Mouse (Mus musculus) stomach, embryonic 15.5 days (tissue): ENCODE data around the gene Wt1. TPM values are rescaled to one million over a fixed set of nuclear protein-coding genes. Genes with fewer than 3 reads are reported as not detected.

Experiments used
- ATAC-seq: fragments of 200-750 bp; cut with Nextera tagmentation; 2 replicates; pipeline ENCODE4 v1.8.0; 2017; ENCODE audit warnings: low read depth, moderate number of reproducible peaks, moderate TSS enrichment; ENCODE audit not compliant: insufficient read depth, low FRiP score
- H3K27ac ChIP-seq: fragments of 300-500 bp; sonication (generic); 2 replicates; pipeline ENCODE4 v1.5.1; 2015; ENCODE audit warnings: mild to moderate bottlenecking, inconsistent platforms
- H3K27me3 ChIP-seq: fragments of 300-500 bp; sonication (generic); replicated peaks from 2 replicates; pipeline ENCODE4 v1.6.1; 2015; ENCODE audit warnings: inconsistent platforms
- H3K36me3 ChIP-seq: fragments of 300-500 bp; sonication (generic); 2 replicates; pipeline ENCODE4 v1.6.1; 2015; ENCODE audit warnings: inconsistent platforms
- H3K4me1 ChIP-seq: fragments of 300-500 bp; sonication (generic); 2 replicates; pipeline ENCODE4 v1.6.1; 2015; ENCODE audit warnings: inconsistent platforms
- H3K4me2 ChIP-seq: fragments of 300-500 bp; sonication (generic); 2 replicates; pipeline ENCODE4 v1.6.1; 2015; ENCODE audit warnings: mild to moderate bottlenecking, inconsistent platforms
- H3K4me3 ChIP-seq: fragments of 300-500 bp; sonication (generic); replicated peaks from 2 replicates; pipeline ENCODE4 v1.5.1; 2015; ENCODE audit warnings: inconsistent platforms
- H3K9ac ChIP-seq: fragments of 300-500 bp; sonication (generic); 2 replicates; pipeline ENCODE4 v1.6.1; 2015; ENCODE audit warnings: inconsistent platforms
- H3K9me3 ChIP-seq: fragments of 300-500 bp; sonication (generic); 2 replicates; pipeline ENCODE4 v1.6.1; 2016; ENCODE audit warnings: inconsistent platforms
- WGBS: fragments of 180-500 bp; shearing (Covaris S2); methylation state at CpG from one replicate; pipeline ENCODE4 v1.1.7; 2015; 5-methylcytosine and 5-hydroxymethylcytosine counted together
- polyA plus RNA-seq: library from polyadenylated mRNA; unstranded; fragments of >200 nt; fragmentation: Nextera tagmentation; extraction: Ambion mirVana; gene quantifications from 2 replicates; pipeline ENCODE4 v1.2.1, GENCODE M21; 2015

Gene Wt1
- polyA plus RNA-seq, 1 experiment from 2014 or later: 23.3 TPM

- no peak overlapping the region for H3K27ac ChIP-seq
- H3K27me3 ChIP-seq: no peaks in the 10 kb centered on the region
- no peak for ATAC-seq
- no peak overlapping the region for H3K4me3 ChIP-seq
- 77% methylated on average over 10 of the region's 10 CpGs for WGBS
- no peaks in the 10 kb centered on the region for H3K9me3 ChIP-seq
- no peaks in the 10 kb centered on the region for H3K4me1 ChIP-seq
- no peaks in the 10 kb centered on the region for H3K36me3 ChIP-seq
- H3K9ac ChIP-seq: no peak overlapping the region
- no peak overlapping the region for H3K4me2 ChIP-seq
Observed at GRCm38 (mm10) chr2:105188182-105188581, 61.9 kb downstream of the Wt1 start.

GRCm38 (mm10) chr2:105189352-105189751 lies 63.0 kb downstream of the Wt1 start:
- no peak overlapping the region for H3K4me2 ChIP-seq
- no peaks in the 10 kb centered on the region for H3K27me3 ChIP-seq
- no peaks in the 10 kb centered on the region for H3K4me1 ChIP-seq
- no peak for ATAC-seq
- no peaks in the 10 kb centered on the region for H3K36me3 ChIP-seq
- H3K27ac ChIP-seq: no peak overlapping the region
- H3K4me3 ChIP-seq: no peak overlapping the region
- no peaks in the 10 kb centered on the region for H3K9me3 ChIP-seq
- H3K9ac ChIP-seq: no peak overlapping the region
- WGBS: 39% methylated on average over 5 of the region's 5 CpGs

DNA sequence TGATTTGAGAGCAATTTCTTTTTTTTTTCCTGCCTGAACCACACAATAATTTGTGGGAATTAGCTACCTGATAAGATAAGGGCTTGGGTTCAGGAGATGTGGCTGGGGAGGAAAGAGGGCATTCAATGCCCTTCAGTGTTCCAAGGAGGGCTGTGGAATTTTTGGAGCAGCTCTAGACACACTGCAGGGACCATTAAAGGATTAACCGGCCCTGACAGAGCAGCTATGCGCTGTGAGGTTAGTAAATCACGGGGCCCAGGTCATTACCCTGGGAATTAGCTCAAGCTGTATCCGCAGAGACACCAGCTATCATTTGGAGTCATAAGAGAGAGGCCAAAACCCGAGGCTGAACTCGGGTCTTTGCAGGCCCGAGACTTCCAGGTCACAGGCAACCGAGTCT lies 73.8 kb downstream of the Wt1 start:
- ATAC-seq: no peak

GRCm38 (mm10) chr2:105206563-105207174 lies 80.3 kb downstream of the Wt1 start:
- H3K27ac ChIP-seq: no peak overlapping the region
- no peaks in the 10 kb centered on the region for H3K27me3 ChIP-seq
- no peaks in the 10 kb centered on the region for H3K36me3 ChIP-seq
- no peaks in the 10 kb centered on the region for H3K9me3 ChIP-seq
- ATAC-seq: no peak; the same call in 1 of the 2 replicates
- no peaks in the 10 kb centered on the region for H3K4me1 ChIP-seq
- no peak overlapping the region for H3K4me3 ChIP-seq
- WGBS: 28% methylated on average over 9 of the region's 9 CpGs
- no peak overlapping the region for H3K4me2 ChIP-seq
- no peak overlapping the region for H3K9ac ChIP-seq

More for the DNA sequence above, 73.8 kb downstream of the Wt1 start:
- WGBS: 27% methylated on average over 8 of the region's 8 CpGs
- Histone ChIP-seq H3K4me2 (no peak overlapping the region), H3K27me3 (no peaks in the 10 kb centered on the region), H3K4me1 (no peaks in the 10 kb centered on the region), H3K9ac (no peak overlapping the region), H3K27ac (no peak overlapping the region), H3K9me3 (no peaks in the 10 kb centered on the region), H3K36me3 (no peaks in the 10 kb centered on the region), H3K4me3 (no peak overlapping the region)

GRCm38 (mm10) chr2:105212839-105213238 lies 86.5 kb downstream of the Wt1 start:
- no peaks in the 10 kb centered on the region for H3K27me3 ChIP-seq
- no peak overlapping the region for H3K27ac ChIP-seq
- H3K9ac ChIP-seq: no peak overlapping the region
- H3K4me3 ChIP-seq: no peak overlapping the region
- H3K4me2 ChIP-seq: no peak overlapping the region
- H3K4me1 ChIP-seq: no peaks in the 10 kb centered on the region
- H3K9me3 ChIP-seq: no peaks in the 10 kb centered on the region
- no peaks in the 10 kb centered on the region for H3K36me3 ChIP-seq
- 52% methylated on average over 7 of the region's 7 CpGs for WGBS
- no peak for ATAC-seq

DNA sequence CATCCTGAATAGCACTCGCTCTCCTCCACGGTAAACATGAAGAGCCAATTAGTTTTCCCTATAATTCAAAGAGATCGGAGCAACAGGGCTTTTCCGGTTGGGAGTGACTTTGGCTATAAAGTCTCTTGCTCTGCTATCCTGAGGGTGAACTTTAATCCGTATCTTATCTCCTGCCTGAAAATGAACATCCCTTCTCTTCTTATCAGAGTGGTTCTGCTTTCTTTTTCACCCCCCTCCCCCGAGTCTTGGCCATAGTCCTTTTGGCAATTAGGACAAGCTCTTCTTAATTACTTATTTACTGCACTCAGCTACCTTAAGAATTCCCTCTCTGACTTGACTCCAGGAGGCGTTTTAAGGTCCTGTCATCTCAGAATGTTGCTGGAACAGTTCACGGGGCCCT lies 89.6 kb downstream of the Wt1 start:
- no peaks in the 10 kb centered on the region for H3K9me3 ChIP-seq
- no peak overlapping the region for H3K27ac ChIP-seq
- H3K27me3 ChIP-seq: no peaks in the 10 kb centered on the region
- 35% methylated on average over 8 of the region's 8 CpGs for WGBS
- ATAC-seq: no peak
- no peaks in the 10 kb centered on the region for H3K4me1 ChIP-seq
- no peaks in the 10 kb centered on the region for H3K36me3 ChIP-seq
- H3K4me2 ChIP-seq: no peak overlapping the region
- H3K4me3 ChIP-seq: no peak overlapping the region
- no peak overlapping the region for H3K9ac ChIP-seq

DNA sequence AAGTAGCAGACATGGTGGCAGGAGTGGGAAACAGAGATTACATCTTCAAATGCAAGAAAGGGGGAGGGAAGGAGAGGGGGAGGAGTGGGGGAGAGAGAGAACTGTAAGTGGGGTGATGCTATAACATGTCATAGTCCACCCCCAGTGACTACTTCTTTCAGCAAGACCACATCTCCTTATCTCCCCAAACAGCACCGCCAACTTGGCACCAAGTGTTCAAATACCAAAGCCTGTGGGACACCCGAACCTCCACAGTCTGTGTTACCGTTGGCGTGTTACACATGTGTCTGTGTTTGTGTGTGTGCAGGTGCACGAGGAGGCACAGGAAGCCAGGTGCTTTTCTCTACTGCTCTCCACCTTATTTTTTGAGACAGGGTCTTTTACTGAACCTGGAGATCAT lies 92.9 kb downstream of the Wt1 start:
- WGBS: 79% methylated on average over 5 of the region's 5 CpGs
- Histone ChIP-seq H3K9me3 (no peaks in the 10 kb centered on the region), H3K4me3 (no peak overlapping the region), H3K4me1 (peaks cover 2% of the 10 kb centered on the region), H3K9ac (no peak overlapping the region), H3K27me3 (no peaks in the 10 kb centered on the region), H3K36me3 (no peaks in the 10 kb centered on the region), H3K27ac (no peak overlapping the region), H3K4me2 (no peak overlapping the region)
- no peak for ATAC-seq

GRCm38 (mm10) chr2:105219664-105220063 lies 93.3 kb downstream of the Wt1 start:
- H3K36me3 ChIP-seq: no peaks in the 10 kb centered on the region
- no peak overlapping the region for H3K27ac ChIP-seq
- no peak overlapping the region for H3K4me3 ChIP-seq
- no peaks in the 10 kb centered on the region for H3K27me3 ChIP-seq
- peaks cover 6% of the 10 kb centered on the region for H3K4me1 ChIP-seq
- no peaks in the 10 kb centered on the region for H3K9me3 ChIP-seq
- ATAC-seq: no peak
- H3K9ac ChIP-seq: no peak overlapping the region
- H3K4me2 ChIP-seq: no peak overlapping the region
- 50% methylated on average over 8 of the region's 8 CpGs for WGBS

DNA sequence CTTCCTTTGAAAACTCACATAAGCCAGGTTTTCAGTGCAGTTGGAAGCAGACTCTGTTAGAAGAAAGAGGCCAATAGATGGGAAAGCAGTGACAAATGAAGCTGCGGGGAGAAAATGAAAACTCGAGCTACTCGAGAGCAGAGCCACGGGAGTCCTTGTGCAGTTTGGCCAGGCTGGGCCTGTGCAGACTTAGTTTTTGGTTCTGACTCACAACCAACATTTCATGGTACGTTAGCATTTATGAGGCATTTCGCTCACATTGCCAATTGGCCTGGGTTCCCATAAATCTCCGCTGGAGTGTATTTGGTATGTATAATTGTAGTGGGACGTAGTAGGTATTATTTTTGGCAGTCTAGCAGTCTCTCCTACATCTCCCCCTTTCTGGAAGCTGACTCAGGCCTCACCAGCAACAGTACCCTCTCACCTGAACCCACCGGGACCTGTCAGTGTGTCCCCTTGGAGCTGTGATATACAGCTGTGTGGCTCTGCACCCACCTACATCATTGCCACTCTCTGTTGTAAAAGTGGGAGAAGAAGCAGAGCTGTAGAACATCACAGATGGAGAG lies 94.5 kb downstream of the Wt1 start:
- Histone ChIP-seq H3K4me3 (no peak overlapping the region), H3K27ac (no peak overlapping the region), H3K9ac (no peak overlapping the region), H3K36me3 (no peaks in the 10 kb centered on the region), H3K4me1 (peaks cover 7% of the 10 kb centered on the region), H3K27me3 (0 out of 2 replicates have a peak, but pooled peaks cover under 1% of the 10 kb centered on the region), H3K9me3 (no peaks in the 10 kb centered on the region), H3K4me2 (no peak overlapping the region)
- 62% methylated on average over 9 of the region's 9 CpGs for WGBS
- ATAC-seq: no peak

Other genes starting within 250 kb of the Wt1 start
- gene Eif3m, start 109.4 kb upstream of the Wt1 start, polyA plus RNA-seq: 274 and 277 TPM in 2 replicates
- gene Gm11060, start 34.5 kb upstream of the Wt1 start, polyA plus RNA-seq: not detected in 2 replicates
- gene Them7, start 97.8 kb downstream of the Wt1 start, polyA plus RNA-seq: 0.63 and 0.90 TPM in 2 replicates